Mouse (Mus musculus) olfactory bulb, adult 2 months (tissue): Measurements from ENCODE around the gene Magix.

Experiments
- CTCF ChIP-seq: fragments of 200-500 bp; IDR thresholded peaks from 2 replicates; pipeline ENCODE4 v1.5.1; 2012; ENCODE audit warnings: low read depth, mild to moderate bottlenecking, low read length, moderate library complexity; ENCODE audit not compliant: insufficient read depth
- POLR2A ChIP-seq: fragments of 200-500 bp; IDR thresholded peaks from 2 replicates; pipeline ENCODE4 v1.6.1; 2012; ENCODE audit warnings: mild to moderate bottlenecking, low read depth, low read length, moderate library complexity; ENCODE audit not compliant: insufficient read depth

GRCm38 (mm10) chrX:7680057-7680412 lies 1.0 kb downstream of the Magix start:
- no peak for TF ChIP-seq CTCF
- TF ChIP-seq POLR2A = no peak
